Mouse (Mus musculus) thymus, postnatal 4 days (tissue): ENCODE data around the gene Mitf.

ENCODE experiments used
- DNase-seq: peaks from one replicate; pipeline ENCODE4 v3.0.0; 2021

Mitf gene

DNA sequence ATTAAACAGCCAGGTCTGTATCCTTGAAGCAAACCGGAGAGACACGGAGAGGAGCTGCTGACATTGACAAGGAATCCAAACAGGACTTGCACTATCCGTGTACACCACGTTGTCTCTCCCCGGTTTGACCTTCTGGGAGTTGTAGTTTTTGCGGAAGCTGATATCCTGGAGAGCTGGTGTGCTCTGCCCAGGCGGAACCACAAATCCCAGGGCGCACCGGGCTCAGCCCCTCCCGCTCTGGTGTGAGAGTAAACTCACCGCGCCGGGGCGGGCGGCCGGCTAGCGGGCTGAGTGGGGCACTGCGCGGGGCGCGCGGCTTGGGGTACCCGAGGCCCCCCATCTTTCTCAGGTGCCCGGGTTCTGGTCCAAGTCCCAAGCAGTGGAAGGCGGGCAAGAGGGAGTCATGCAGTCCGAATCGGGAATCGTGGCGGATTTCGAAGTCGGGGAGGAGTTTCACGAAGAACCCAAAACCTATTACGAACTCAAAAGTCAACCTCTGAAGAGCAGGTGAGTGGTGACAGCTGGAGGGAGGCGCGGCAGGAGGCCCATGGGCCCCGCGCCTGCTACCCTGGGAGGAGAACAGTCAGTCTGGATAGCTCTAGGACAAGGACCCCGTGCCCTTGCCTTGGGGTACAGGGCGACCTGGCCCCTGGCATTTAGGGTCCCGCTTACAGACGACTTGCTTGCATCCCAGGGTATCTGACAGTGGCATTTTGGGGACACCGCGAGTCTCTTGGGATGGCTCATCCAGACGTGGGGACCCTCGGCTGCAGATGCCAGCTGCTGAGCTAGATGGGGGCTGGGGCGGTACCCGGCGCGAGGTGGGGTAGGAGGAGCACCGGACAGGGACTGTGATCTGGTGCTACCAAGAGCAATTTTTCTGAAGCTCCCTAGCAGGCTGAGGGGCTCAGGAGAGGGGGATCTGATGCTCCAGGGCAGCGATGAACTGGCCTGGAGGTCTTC, at the start of gene Mitf:
TSS of gene Mitf (plus strand) at position 272 of the 963 bp plus-strand sequence.
- DNase-seq, result peak; percentile 92

DNA sequence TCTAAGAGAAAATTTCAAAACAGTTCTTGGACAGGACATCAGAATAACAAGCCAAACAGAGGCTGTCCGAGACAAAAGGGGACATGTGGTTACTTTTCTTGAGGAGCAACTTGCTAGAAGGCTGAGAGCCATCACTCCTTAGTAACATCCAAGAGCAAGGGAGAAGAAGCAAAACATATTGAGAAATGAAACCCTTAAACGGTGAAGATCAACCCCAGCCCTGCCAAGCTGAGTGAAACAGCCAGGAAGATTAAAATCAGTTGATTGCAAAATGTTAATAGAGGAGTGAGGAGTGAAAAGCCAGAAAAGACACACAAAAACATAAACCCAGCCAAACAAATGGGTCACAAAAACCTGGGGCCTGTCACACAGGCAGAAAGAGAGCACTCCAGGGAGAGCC, 49.5 kb upstream of the Mitf start:
- DNase-seq, result no peak

DNA sequence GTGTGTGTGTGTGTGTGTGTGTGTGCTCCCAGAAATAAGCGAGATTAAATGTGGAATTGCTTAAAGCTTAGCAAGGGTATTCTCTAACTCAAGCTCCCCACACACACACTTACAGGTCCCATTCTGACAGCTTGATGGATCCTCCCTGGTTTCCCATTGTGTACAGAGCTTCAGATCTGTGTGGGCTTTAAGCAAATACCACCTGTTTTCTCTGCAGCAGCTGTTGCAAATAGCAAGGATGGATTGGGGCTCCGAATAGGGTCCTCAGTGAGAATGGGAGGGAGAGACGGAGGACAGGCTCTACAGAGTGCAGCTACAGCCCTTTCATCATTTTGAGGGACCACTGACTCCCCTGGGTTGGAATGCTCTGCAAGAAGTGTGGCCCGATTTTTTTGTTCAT, 48.0 kb upstream of the Mitf start:
- DNase-seq, result no peak

DNA sequence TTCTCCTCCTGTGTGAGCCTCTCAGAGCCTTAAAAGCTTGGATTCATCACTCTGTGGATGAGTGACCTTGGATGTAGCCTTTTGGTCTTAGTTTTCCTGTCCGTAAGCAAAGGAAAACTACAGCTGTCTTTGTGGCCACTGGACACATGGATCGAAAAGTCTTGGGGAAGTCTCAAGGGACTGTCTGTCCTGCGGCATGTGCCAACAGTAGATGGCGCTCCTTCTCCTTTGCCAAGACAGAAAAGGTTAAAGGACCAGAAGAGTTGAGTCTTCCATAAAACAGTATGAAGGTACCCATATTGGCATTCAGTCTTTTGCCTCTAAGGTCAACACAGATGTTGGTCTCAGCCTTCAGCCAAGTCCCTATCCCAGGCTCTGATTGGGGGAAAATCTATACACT, 47.6 kb upstream of the Mitf start:
- peak; percentile 77 for DNase-seq

DNA sequence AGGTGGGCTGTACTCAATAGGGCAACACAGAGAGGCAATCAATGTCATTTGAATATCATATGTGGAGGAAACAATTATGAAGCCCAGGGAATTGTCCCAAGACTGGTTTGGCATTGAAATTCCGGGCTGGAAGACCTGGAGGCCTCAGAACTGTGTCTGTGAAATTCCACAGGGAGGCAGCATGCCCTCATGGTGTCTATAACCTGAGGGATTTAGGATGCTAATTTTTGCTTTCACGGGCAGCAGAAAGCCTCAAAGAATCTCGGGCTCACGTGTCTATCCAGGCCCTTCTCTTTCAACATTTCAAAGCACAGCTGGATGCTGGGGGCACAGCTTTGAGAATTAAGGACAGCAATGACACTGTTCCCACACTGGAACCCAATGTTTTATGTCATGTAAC, 45.5 kb upstream of the Mitf start:
- DNase-seq, result no peak

DNA sequence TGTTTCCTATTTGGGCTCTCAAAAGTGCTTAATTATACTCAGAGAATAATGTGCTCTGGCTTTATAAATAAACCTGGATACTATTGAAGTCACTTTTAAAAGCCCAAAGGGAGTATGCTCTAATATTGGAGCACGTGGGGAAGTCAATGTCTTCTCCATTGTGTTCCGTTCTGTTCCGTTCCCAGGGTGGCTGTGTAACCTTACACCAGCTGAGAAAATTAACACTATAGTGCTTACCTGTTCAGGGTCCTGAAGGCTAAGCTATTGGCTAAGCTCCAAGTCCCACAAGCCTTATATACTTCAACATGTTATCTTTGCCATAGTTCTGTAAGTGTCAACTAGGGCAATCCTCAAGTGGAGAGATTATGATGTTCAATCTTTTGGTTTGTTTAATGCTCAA, 42.9 kb upstream of the Mitf start:
- no peak for DNase-seq

DNA sequence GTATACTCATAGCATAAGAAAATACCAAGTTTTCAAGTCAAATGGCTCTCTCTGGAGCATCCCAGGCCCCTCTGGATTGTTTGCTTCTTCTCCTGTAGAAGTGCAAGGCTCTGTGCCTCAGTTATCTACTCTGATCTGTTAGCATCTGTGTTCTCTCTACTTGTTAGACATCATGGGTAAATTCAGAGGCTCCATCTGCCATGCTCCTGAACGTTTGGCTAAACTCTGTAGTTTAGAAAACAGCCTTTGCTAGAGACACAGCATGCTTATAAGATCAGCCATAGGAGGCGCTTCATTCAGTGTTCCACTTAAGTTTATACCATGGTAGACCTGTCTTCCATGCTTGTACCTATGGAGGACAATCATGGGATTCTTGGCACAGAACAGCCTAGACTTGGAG, 39.0 kb upstream of the Mitf start:
- DNase-seq, result no peak

DNA sequence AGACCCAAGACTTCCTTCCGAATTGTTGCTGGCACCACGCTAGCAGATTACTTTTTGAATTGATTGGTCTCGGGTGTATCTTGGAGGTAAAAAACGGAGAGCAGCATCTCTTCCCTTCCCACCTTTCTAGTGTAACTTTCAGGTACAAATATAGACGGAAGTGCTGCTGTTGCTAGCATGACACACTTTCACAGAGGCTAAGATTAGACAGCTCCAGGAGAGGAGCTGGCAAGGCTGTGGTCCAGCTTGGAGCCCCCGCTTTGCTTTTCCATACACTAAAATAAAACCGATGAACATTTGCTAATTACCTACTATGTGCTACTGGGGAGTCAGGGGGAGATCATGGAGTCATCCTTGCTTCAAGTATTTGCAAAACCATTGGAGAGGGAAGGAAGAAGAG, 37.3 kb upstream of the Mitf start:
- no peak for DNase-seq

DNA sequence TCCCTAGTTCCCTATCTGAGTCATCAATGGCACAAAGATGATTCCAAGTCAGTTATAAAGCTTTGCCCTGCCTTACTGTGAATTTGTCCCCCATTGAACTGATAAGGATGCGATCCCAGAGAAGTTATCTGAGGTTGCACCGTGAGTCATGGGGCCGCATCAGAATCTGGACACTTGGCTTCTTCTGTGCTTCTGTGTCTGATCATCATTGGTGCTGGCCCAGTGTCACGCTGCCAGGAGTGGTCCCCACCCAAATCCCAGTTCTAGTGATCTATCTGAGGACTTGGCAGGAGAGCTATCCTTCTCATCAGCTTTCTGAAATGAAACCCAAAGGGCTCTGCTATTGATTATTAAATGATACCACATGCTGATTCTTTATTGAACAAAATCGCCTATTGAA, 25.5 kb upstream of the Mitf start:
- DNase-seq, result no peak

DNA sequence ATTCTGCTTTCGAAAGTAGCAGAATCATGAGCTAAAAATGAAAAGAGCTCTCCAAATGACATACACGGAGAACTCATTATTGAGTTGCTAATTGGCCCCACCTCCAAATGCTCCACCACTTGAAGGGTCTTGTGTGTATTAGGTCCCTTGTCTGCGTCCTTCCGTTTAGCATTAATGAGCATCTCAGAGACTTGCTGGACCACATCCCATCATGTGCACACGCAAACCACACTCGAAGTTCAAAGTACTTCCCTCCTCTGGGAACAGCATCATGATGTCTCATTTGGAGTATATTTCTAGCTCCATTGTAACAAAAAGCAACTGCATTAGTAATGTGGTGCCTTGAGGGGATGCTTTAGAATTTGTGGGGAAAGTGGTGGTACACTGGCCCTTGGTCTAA, 24.6 kb upstream of the Mitf start:
- no peak for DNase-seq

DNA sequence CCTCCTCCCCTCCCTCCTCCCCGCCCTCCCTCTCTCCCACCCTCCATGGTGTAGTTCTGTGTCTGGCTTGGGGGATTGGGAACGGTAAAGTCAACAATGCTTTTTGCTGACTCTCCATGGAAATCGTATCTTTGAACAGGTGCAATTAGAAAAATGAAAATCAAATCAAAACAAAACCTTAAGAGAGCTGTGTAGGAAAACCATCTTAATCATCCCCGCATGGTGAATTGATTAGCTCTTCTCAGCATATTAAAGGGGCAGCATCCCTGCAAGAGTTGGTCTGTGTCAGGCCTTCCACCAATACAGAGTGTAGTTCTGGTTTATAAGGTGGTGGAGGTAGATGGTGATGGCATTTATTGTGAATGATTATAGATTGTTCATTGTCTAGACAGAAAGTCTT, 20.0 kb upstream of the Mitf start:
- DNase-seq, result no peak

DNA sequence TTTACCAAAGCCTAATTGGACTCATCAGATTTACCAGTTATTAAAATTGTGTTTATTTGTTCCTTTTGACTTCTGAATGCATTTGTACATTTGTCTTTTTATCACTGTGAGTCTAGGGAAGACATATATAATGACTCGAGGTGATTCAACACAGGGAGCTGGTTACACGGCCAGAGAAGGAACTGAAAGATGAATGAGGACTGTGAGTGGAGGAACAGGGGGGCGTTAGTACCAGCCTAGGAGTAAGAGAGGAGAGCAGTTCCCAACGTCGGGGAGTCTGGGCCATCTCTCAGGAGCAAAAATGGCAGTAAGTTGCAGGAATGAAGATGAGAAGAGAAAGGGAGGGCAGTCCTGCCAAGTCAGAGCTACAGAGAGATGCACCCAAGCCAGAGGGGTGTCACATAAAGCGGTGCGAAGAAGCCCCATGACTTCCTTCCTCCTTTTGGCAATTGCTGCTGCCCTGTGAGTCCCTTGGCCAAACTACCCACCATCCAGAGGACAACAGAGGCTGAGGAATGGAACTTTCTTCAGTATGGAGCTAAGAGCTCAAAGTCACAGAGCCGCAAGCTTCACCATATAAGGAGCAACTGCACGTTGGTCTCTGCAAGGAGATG, 18.4 kb upstream of the Mitf start:
- no peak for DNase-seq

DNA sequence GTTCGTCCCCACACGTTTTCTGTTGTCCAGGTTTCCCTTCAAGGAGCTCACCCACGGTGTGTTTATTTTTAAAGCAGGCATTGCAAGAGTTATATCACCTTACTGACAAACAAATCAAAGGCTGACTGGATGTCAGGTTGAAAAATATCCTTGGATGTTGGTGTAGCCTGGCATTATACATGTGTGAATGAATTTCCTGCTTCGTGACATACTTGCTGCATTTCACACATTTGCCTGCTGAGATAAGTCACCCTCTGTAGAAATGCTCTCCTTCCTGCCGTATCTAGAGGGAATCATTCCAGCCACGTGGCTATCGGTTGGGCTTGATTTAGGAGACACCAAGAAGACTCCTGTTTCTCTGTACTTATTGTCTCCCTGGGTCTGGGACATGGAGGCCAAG, 17.2 kb upstream of the Mitf start:
- DNase-seq, result no peak

DNA sequence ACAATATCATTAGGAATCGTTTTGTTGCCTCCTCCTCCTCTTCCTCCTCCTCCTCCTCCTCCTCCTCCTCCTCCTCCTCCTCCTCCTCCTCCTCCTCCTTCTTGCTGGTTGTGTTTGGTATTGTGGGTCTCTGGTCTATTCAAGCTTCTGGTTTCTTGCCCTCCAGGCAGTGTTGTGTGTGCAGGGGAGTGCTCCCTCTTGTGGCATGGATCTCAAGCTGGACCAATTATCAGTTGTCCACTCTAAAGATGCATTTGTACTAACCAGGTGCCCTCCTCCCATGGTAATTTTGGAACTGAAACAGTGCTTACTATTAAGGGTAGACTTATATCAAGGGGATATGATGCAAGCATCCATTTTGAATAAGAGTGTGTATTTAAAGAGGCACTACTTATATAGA, 14.7 kb upstream of the Mitf start:
- peak; percentile 12 for DNase-seq

DNA sequence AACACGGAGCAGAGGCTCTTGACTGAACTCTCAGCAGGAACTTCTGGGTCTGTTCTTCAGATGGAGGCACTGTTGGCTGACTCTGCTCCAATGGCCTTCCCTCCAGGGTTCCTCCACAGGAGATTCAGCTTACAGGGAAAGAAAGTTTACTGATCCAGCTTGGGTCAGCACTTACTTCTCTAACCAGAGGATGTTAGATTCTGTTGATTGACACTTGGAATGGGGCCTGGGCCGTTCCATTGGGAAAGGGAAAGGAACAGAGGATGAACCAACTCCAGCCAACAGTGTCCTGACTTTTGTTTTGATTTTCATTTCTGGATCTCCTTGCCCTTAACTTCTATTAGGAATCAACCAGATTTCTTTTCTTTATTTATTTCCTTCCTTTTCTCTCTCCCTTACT, 11.7 kb upstream of the Mitf start:
- DNase-seq, result no peak

DNA sequence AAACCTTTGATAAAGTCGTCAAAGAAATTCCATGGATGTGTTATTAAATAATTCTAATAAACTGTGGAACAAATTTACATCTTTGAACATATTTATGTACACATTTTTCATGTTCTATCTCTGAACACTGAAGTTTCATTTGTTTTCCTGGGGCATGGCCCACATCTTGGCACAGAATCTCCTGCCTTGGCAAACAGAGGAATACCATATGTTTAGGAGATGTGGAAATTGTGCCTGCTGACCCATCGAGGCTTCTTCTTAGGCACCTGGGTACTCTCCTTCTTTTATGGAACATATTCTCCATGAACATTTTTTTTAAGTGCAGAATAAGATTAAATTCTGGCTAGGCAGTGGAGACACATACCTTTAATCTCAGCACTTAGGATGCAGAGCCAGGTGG, 6.2 kb upstream of the Mitf start:
- DNase-seq, result no peak

DNA sequence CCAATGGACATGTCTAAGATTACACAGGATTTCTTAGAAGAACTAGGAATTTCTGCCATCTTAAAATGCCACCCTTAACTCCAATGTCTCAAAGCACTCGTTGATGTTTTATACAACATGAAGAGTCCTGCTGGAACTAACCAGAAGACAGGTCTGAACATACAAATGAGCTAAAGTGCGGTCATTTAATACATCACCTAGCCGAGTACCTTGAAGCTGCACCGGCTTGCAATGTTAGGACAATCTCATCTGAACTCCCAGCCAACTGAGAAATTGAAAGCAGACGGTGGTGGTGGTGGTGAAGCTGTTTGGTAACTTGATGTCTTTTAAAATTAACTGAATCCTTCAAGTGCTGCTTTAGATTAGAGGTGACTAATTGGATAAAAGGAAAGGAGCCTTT, 801 bp upstream of the Mitf start:
- DNase-seq, result no peak

DNA sequence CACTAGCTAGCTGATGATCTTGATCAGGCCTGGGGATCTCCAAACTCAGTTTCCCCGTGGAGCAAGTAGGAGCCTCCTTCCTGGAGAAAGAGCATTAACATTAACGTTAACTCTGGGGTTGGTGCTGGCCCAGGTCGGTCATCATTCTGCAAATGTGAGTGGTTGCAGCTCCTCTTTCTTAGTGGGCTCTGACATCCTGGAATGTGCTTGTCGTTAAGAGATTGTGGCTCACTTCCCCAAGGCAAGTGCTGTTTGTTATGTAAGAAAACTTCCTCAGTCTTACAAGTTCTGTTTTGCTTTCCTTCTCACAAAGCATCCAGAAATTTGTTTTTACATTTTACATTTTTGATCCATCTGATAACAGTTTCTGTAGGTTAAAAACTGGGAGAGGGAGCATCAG, 7.3 kb downstream of the Mitf start:
- DNase-seq, result no peak

DNA sequence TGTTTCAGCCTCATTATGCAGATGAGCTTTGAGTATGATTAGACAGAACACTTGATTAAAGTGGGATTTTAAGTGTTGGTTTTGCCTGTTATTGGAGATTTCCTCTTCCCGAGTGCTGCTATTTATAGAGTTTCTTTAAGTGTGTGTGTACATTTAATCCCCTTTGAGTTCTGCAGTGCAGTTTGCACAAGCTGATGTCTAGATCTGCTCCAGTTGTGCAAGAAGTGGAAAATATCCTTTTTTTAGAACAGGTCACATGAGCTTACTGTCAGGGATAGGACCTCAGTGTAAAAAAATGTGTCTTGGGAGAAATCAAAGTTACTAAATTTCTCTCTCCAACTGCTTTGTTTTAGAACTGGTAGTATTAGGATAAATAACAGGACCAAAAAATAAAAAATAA, 8.9 kb downstream of the Mitf start:
- DNase-seq, result no peak

DNA sequence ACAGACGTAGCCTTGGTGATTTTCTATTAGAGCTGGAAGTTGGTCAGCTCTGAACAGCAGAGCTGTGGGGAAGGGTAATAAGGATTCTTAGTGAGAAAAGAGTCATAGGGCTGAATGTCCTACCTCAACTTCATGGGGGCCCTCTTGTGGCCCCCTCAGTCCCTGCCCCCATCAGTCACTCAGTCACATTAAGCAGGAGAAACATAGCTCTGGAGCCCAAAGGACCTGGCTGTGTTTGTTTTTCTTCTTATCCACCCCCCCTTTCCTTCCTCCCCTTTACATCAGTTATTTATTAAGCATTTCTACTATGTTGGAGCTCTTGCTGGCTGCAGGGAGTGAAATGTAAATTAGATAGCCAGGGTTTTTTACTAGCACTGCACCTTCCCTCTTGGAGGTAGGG, 10.0 kb downstream of the Mitf start:
- DNase-seq, result no peak

DNA sequence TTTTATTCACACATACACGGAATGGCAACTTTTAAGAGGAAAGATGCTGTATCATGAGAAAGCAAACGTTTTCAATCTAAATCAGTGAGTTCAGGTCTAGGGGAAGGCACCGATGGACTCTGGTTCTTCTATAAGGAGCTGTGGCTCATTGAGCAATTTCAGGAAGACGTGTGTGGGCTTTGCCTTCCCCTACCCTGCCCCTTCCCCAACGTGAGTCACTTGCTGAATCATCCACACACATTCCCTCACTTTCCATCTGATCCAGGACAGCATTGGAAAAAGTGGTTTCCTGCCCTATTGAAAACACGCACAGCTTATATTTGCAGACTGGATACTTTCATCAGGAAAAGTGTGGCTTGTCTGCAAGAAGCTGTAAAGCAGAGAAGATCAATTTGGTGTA, 11.3 kb downstream of the Mitf start:
- DNase-seq, result no peak

DNA sequence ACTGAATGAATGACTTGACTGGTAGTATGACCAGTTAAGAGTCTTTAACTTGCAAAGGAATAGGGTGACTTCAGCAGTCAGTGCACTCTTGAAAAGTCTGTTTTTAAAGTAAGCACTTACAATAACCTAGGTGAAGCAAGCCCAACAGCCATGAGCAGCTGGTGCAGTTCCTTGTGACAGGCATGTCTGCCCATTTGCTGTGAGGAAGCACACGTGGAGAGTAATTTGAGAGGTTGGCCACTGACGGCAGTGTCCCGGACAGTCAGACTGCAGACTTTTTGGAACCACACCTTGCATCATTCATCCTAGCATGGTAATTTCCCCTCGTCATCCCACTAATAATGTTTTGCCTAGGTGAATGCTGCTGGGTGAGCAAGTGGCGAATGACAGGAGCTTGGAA, 12.1 kb downstream of the Mitf start:
- DNase-seq, result no peak

DNA sequence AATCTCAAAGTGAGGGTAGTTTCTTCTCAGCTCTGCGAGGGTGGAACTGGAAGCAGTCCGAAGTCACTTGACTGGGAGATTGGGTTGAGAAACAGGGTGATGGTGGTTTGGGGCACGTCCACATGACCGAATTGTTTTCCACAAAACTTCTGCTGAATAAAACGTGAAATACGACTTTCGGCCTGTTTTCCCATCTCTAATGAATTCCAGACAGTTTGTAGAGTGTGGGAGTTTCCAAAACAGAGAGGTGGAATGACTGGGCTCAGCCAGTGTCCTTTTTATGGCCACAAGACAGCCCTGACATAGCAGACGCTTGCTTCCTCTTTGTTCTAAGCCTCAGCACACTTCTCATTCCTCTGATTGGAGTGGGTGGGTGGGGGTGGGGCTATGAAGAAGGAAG, 13.7 kb downstream of the Mitf start:
- no peak for DNase-seq

DNA sequence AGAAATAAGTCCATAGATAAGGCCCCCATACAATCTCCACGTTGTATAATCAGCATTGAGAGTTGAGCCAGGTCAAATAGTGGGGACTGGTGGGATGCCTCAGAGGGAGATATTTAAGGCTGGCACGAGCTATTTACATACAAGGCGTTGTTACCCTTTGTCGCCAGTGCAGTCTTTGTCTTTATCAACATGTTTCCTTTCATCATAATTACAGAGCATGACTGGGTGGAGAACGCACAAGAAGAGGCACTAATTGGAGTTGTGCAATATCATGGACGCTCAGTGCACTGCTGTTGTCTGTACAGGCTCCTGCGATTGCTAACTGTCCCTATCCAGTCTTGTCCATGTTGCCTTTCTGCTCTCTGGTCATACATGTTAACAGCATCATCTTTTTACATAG, 15.0 kb downstream of the Mitf start:
- DNase-seq, result no peak
